Mouse (Mus musculus): Measurements from ENCODE around the gene Slc6a16.

Slc6a16 gene

GRCm38 (mm10) chr7:45312686-45313453, 72.0 kb downstream of the Slc6a16 start:
- no peak for DNase-seq (ENCODE audit: low read depth)

GRCm38 (mm10) chr7:45313495-45313894, 72.6 kb downstream of the Slc6a16 start:
- no peak for DNase-seq (ENCODE audit: low read depth)

- no peak for DNase-seq (ENCODE audit: low read depth)
These were observed 74.4 kb downstream of the Slc6a16 start for GRCm38 (mm10) chr7:45315182-45315701.

- no peak for DNase-seq (ENCODE audit: low read depth)
These were observed 75.7 kb downstream of the Slc6a16 start for GRCm38 (mm10) chr7:45316536-45316935.

GRCm38 (mm10) chr7:45322245-45322644, 81.4 kb downstream of the Slc6a16 start:
- no peak for DNase-seq (ENCODE audit: low read depth)

Data from fibroblast of lung, adult 2 months (primary cell).